Mouse (Mus musculus): ENCODE data around the gene Amn. TPM values are rescaled to one million over a fixed set of nuclear protein-coding genes. Genes with fewer than 3 reads are reported as not detected.

The Amn gene
- polyA plus RNA-seq, 1 experiment from 2014 or later, result 8.2 TPM

GRCm38 (mm10) chr12:111324949-111325348 is 54.1 kb downstream of the Amn start:
- no peaks in the 10 kb centered on the region for H3K9me3 ChIP-seq (ENCODE audit: control insufficient read depth, low read length)
- no peaks in the 10 kb centered on the region for H3K4me1 ChIP-seq (replicated peaks; ENCODE audit: control insufficient read depth, insufficient read depth, low read length)
- H3K27ac ChIP-seq (ENCODE audit: low read length), result no peak overlapping the region
- no peak overlapping the region for H3K4me3 ChIP-seq (replicated peaks; ENCODE audit: low read length)
- no peak for ATAC-seq
- H3K4me2 ChIP-seq (ENCODE audit: low read length), result no peak overlapping the region
- peaks cover 30% of the 10 kb centered on the region for H3K36me3 ChIP-seq (ENCODE audit: control insufficient read depth, insufficient read depth)
- no peak overlapping the region for H3K9ac ChIP-seq (replicated peaks; ENCODE audit: low read depth, low read length)
- WGBS, result 95% methylated on average over 12 of the region's 12 CpGs
- no peaks in the 10 kb centered on the region for H3K27me3 ChIP-seq (replicated peaks; ENCODE audit: control insufficient read depth, insufficient read depth, low read length)

GRCm38 (mm10) chr12:111325744-111326424 is 55.0 kb downstream of the Amn start:
- H3K36me3 ChIP-seq (ENCODE audit: control insufficient read depth, insufficient read depth), result peaks cover 25% of the 10 kb centered on the region
- H3K4me2 ChIP-seq (ENCODE audit: low read length), result no peak overlapping the region
- H3K9me3 ChIP-seq (ENCODE audit: control insufficient read depth, low read length), result no peaks in the 10 kb centered on the region
- H3K4me3 ChIP-seq (replicated peaks; ENCODE audit: low read length), result no peak overlapping the region
- no peaks in the 10 kb centered on the region for H3K27me3 ChIP-seq (replicated peaks; ENCODE audit: control insufficient read depth, insufficient read depth, low read length)
- ATAC-seq, result no peak
- WGBS, result 92% methylated on average over 18 of the region's 18 CpGs
- no peak overlapping the region for H3K9ac ChIP-seq (replicated peaks; ENCODE audit: low read depth, low read length)
- H3K4me1 ChIP-seq (replicated peaks; ENCODE audit: control insufficient read depth, insufficient read depth, low read length), result no peaks in the 10 kb centered on the region
- H3K27ac ChIP-seq (ENCODE audit: low read length), result no peak overlapping the region

Other genes starting within 250 kb of the Amn start
- gene Rcor1, start 231.7 kb upstream of the Amn start, polyA plus RNA-seq (2015; fragmentation: Nextera tagmentation; extraction: Ambion mirVana), result 7.6 and 8.3 TPM in 2 replicates
- 14.0 and 15.8 TPM in 2 replicates for gene Traf3, start 104.7 kb upstream of the Amn start, polyA plus RNA-seq (2015; fragmentation: Nextera tagmentation; extraction: Ambion mirVana)
- gene 4930595D18Rik, start 86.6 kb upstream of the Amn start, polyA plus RNA-seq (2015; fragmentation: Nextera tagmentation; extraction: Ambion mirVana), result not detected in 2 replicates
- 33.6 and 39.9 TPM in 2 replicates for gene Cdc42bpb, start 106.6 kb downstream of the Amn start, polyA plus RNA-seq (2015; fragmentation: Nextera tagmentation; extraction: Ambion mirVana)
- 1.3 and 4.5 TPM in 2 replicates for gene Lbhd2, start 135.7 kb downstream of the Amn start, polyA plus RNA-seq (2015; fragmentation: Nextera tagmentation; extraction: Ambion mirVana)
- 1.9 and 2.5 TPM in 2 replicates for gene Exoc3l4, start 145.9 kb downstream of the Amn start, polyA plus RNA-seq (2015; fragmentation: Nextera tagmentation; extraction: Ambion mirVana)
- gene Tnfaip2, start 171.4 kb downstream of the Amn start, polyA plus RNA-seq (2015; fragmentation: Nextera tagmentation; extraction: Ambion mirVana), result 0.63 and 0.84 TPM in 2 replicates
- gene Gm266, start 214.7 kb downstream of the Amn start, polyA plus RNA-seq (2015; fragmentation: Nextera tagmentation; extraction: Ambion mirVana), result 0.23 and 1.1 TPM in 2 replicates